Mouse (Mus musculus): ENCODE results near the gene Noc4l. TPM values are rescaled to one million over a fixed set of nuclear protein-coding genes. Genes with fewer than 3 reads are reported as not detected.
A peak's percentile ranks its signal among the peaks of the same experiment; 100 is the strongest.

Gene Noc4l
- polyA plus RNA-seq, 1 experiment from 2014 or later, result 92.4 TPM

DNA sequence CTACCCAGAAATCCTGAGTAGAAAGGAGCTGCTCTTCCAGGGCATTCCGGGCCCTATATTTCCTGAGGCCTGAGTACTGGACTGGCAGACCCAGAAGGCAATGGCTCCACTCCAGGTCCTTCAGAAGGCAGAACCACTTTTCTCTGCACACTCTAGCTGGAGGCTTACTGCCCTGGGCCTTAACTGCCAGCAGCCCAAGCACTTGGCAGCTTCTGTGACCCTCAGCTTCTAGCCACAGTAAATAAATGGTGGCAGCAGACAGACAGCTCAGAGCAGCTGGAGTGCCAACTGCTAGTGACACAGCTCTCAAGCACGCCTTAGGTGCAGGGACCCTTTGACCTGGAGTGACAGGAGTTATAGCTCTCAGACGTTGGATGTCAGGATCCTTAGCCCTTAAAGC, 45.5 kb downstream of the Noc4l start:
- Histone ChIP-seq H3K4me3 (no peak overlapping the region), H3K9me3 (replicated peaks) (no peaks in the 10 kb centered on the region), H3K9ac (no peak overlapping the region), H3K27me3 (replicated peaks) (no peaks in the 10 kb centered on the region), H3K4me1 (0 out of 2 replicates have a peak, but pooled peaks cover 6% of the 10 kb centered on the region), H3K36me3 (no peaks in the 10 kb centered on the region), H3K4me2 (no peak overlapping the region), H3K27ac (no peak overlapping the region)
- ATAC-seq, result no peak
- 54% methylated on average over 3 of the region's 3 CpGs for WGBS (ENCODE audit: insufficient replicate concordance)

DNA sequence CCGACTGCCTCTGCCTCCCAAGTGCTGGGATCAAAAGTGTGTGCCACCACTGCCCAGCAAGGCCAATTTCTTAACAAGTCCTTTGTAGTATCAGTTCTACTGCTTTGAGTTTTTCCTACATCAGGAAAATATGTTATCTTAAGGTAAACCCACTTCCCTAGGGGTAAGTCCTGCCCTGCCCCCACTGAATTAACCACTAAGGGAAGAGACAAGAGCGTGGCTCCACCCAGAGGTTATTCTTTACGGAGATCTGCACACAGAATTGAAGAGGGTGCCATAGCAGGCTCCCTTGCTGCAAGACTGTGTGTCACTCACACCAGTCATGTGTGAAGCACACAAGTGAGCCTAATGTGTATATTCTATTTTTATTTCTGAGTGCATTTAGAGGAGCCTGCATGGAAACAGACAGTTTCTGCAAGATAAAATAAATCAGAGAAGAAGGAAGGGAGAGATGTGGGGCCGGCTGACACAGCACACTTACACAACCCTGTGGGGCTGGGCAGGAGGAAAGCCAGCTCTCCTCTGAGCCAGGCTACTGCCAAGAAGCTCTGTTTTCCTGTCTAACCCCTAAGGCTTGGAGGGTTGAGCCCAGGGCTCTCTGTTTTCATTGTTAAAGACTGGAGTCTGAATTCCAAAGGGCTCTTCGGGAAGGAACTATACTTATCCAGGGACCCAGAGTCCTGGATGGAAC, 47.5 kb downstream of the Noc4l start:
- no peak overlapping the region for H3K9ac ChIP-seq
- no peak overlapping the region for H3K4me3 ChIP-seq
- ATAC-seq, result no peak
- no peaks in the 10 kb centered on the region for H3K9me3 ChIP-seq (replicated peaks)
- H3K4me2 ChIP-seq, result no peak overlapping the region
- WGBS (ENCODE audit: insufficient replicate concordance), result 32% methylated on average over 5 of the region's 5 CpGs
- H3K36me3 ChIP-seq, result no peaks in the 10 kb centered on the region
- H3K4me1 ChIP-seq, result 0 out of 2 replicates have a peak, but pooled peaks cover 6% of the 10 kb centered on the region
- no peak overlapping the region for H3K27ac ChIP-seq
- peaks cover 5% of the 10 kb centered on the region; the same call in 1 of the 2 replicates for H3K27me3 ChIP-seq (replicated peaks)

DNA sequence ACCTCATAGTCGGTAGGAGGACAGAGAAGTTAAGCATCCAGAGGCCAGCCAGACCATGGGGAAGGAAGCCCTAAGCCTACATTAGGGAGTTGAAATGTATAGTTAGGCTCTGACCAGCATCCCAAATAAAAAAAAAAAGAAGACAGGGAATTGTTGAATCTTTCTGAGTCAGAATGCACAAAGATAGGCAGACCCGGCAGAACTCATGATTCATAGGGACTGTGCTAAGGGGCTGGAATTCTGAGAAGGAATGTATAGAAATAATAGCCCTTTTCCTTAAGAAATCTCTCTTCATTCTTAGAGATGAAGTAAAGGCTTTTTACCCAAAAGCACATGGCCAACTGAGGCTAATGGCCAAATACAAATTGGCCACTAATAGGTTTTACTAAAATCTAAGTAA, 48.9 kb downstream of the Noc4l start:
- Histone ChIP-seq H3K9ac (no peak overlapping the region), H3K36me3 (no peaks in the 10 kb centered on the region), H3K27me3 (replicated peaks) (peaks cover 7% of the 10 kb centered on the region; the same call in 1 of the 2 replicates), H3K4me2 (no peak overlapping the region), H3K27ac (no peak overlapping the region), H3K4me3 (no peak overlapping the region), H3K9me3 (replicated peaks) (no peaks in the 10 kb centered on the region), H3K4me1 (0 out of 2 replicates have a peak, but pooled peaks cover 6% of the 10 kb centered on the region)
- 82% methylated on average over 2 of the region's 2 CpGs for WGBS (ENCODE audit: insufficient replicate concordance)
- ATAC-seq, result no peak

DNA sequence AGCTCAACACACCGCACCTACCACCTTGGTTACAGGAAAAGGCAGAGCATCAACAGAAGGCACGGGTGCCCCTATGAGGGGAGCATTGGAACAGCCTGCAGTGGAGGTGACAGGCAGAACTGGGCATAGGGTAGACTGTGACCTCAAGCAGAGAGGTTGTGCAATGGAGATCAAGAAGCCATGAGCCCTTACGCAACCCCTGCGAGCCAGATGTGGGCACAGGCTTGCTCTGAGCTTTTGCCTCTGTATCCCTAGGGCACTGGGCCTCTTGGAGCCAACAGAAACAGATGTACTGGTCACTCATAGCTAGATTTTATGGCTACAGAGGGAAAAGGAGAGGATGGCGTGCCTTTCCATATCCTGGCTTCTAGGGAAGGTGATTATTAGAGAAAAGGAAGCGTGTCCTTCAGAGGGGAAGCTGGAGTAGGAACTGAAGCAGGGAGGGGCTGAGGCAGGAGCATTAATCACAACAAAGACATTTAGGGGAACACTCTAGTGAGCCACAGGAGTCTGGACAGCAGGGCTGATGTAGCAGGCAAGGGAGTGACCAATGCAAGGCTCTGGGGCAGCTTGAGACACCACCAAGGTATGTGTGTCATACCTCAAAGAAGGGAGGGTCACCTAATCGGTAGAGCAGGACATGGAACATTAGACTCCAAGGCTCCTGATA, 50.1 kb downstream of the Noc4l start:
- no peak overlapping the region for H3K4me2 ChIP-seq
- H3K27ac ChIP-seq, result no peak overlapping the region
- H3K4me3 ChIP-seq, result no peak overlapping the region
- 0 out of 2 replicates have a peak, but pooled peaks cover 6% of the 10 kb centered on the region for H3K4me1 ChIP-seq
- peaks cover 16% of the 10 kb centered on the region; the same call in 1 of the 2 replicates for H3K27me3 ChIP-seq (replicated peaks)
- no peak overlapping the region for H3K9ac ChIP-seq
- WGBS (ENCODE audit: insufficient replicate concordance), result 48% methylated on average over 7 of the region's 7 CpGs
- H3K9me3 ChIP-seq (replicated peaks), result no peaks in the 10 kb centered on the region
- H3K36me3 ChIP-seq, result no peaks in the 10 kb centered on the region
- ATAC-seq, result peak; percentile 42; the same call in 1 of the 2 replicates

Small RNA genes within 50 kb of the gene (microRNA-seq; reads per million reads assigned to microRNA genes)
- gene Mir7026, result 1.8 reads per million

Other genes with a start within 250 kb of the Noc4l start
- 9.8 TPM in 2 replicates for gene Fbrsl1, start 204.9 kb downstream of the Noc4l start, polyA plus RNA-seq (2016; fragmentation: Nextera tagmentation; extraction: Ambion mirVana)
- gene Galnt9, start 109.1 kb downstream of the Noc4l start, polyA plus RNA-seq (2016; fragmentation: Nextera tagmentation; extraction: Ambion mirVana), result not detected in 2 replicates
- gene Ddx51, start within 50 bp of the Noc4l start, polyA plus RNA-seq (2016; fragmentation: Nextera tagmentation; extraction: Ambion mirVana), result 30.2 and 36.3 TPM in 2 replicates
- gene Ep400, start 117.3 kb upstream of the Noc4l start, polyA plus RNA-seq (2016; fragmentation: Nextera tagmentation; extraction: Ambion mirVana), result 23.9 and 28.5 TPM in 2 replicates
- gene Pus1, start 127.2 kb upstream of the Noc4l start, polyA plus RNA-seq (2016; fragmentation: Nextera tagmentation; extraction: Ambion mirVana), result 48.7 and 50.7 TPM in 2 replicates
- gene Ulk1, start 156.7 kb upstream of the Noc4l start, polyA plus RNA-seq (2016; fragmentation: Nextera tagmentation; extraction: Ambion mirVana), result 10.8 and 11.5 TPM in 2 replicates
- gene Hscb, start 186.4 kb upstream of the Noc4l start, polyA plus RNA-seq (2016; fragmentation: Nextera tagmentation; extraction: Ambion mirVana), result 47.2 and 52.4 TPM in 2 replicates
- gene Chek2, start 186.6 kb upstream of the Noc4l start, polyA plus RNA-seq (2016; fragmentation: Nextera tagmentation; extraction: Ambion mirVana), result 51.2 and 52.7 TPM in 2 replicates
- 1.8 and 2.1 TPM in 2 replicates for gene Ttc28, start 226.4 kb upstream of the Noc4l start, polyA plus RNA-seq (2016; fragmentation: Nextera tagmentation; extraction: Ambion mirVana)